Mouse (Mus musculus): Measurements from ENCODE around the gene Prlhr.

The Prlhr gene

GRCm38 (mm10) chr19:60432347-60433129 is 35.6 kb downstream of the Prlhr start:
- DNase-seq (ENCODE audit: extremely low read depth, low read depth, low spot score): no peak

DNA sequence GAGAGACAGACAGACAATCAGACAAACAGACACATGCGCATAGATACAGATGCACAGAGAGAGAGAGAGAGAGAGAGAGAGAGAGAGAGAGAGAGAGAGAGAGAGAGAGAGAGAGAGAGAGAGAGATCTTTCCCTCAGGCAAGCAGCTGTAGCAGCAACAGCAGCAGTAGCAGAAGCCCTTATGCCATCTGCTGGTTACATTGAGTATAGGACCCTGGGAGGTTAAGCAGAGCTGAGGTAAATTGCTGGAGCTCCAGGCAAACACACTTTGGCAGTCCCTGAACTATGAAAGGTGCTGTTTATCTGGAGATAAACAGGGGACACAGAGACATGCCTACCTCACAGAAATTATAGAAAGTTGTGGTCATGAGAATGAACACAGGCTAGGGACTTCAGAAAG is 50.5 kb downstream of the Prlhr start:
- DNase-seq (ENCODE audit: extremely low read depth, low read depth, low spot score): no peak

All from fat pad, adult 2 months (tissue).